Mouse (Mus musculus): ENCODE results near the gene Sh2b1. TPM values are rescaled to one million over a fixed set of nuclear protein-coding genes. Genes with fewer than 3 reads are reported as not detected.

Gene Sh2b1
- polyA plus RNA-seq, 1 experiment from 2014 or later, result 70.7 TPM

DNA sequence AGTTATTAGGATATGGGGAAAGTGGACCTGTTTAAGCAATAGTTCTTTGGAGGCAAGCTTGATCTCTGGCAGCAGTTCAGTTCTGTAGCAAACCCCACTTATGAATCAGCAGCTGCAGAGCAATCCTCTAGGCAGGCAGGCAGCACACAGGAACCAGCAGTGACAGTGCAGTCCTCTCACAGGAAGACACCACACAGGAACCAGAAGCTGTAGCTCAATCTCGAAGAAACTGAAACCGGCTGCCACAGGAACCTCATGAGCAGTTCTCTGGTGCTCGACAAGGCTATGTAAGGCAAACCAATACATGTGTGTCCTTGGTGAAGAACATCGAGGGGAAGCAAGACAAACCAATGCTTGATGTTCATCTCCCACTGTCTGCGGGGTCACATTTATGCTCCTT, 53.5 kb downstream of the Sh2b1 start:
- Histone ChIP-seq H3K27me3 (replicated peaks; ENCODE audit: control insufficient read depth, insufficient read depth, low read length) (no peaks in the 10 kb centered on the region), H3K9ac (ENCODE audit: low read depth, low read length) (no peak overlapping the region), H3K27ac (ENCODE audit: low read depth, low read length) (no peak overlapping the region), H3K4me2 (ENCODE audit: low read length) (no peak overlapping the region), H3K4me3 (ENCODE audit: low read length) (no peak overlapping the region), H3K36me3 (ENCODE audit: control insufficient read depth, insufficient read depth, low read length) (no peaks in the 10 kb centered on the region), H3K9me3 (ENCODE audit: control insufficient read depth, low read length) (no peaks in the 10 kb centered on the region), H3K4me1 (ENCODE audit: control insufficient read depth, insufficient read depth, low read depth, low read length) (no peaks in the 10 kb centered on the region)
- no peak for ATAC-seq
- WGBS, result 91% methylated on average over 5 of the region's 5 CpGs

GRCm38 (mm10) chr7:126418496-126418895, 56.7 kb downstream of the Sh2b1 start:
- Histone ChIP-seq H3K9me3 (ENCODE audit: control insufficient read depth, low read length) (no peaks in the 10 kb centered on the region), H3K4me2 (ENCODE audit: low read length) (no peak overlapping the region), H3K4me3 (ENCODE audit: low read length) (no peak overlapping the region), H3K4me1 (ENCODE audit: control insufficient read depth, insufficient read depth, low read depth, low read length) (no peaks in the 10 kb centered on the region), H3K9ac (ENCODE audit: low read depth, low read length) (no peak overlapping the region), H3K27me3 (replicated peaks; ENCODE audit: control insufficient read depth, insufficient read depth, low read length) (no peaks in the 10 kb centered on the region), H3K27ac (ENCODE audit: low read depth, low read length) (no peak overlapping the region), H3K36me3 (ENCODE audit: control insufficient read depth, insufficient read depth, low read length) (no peaks in the 10 kb centered on the region)
- ATAC-seq, result no peak
- 74% methylated on average over 3 of the region's 3 CpGs for WGBS

DNA sequence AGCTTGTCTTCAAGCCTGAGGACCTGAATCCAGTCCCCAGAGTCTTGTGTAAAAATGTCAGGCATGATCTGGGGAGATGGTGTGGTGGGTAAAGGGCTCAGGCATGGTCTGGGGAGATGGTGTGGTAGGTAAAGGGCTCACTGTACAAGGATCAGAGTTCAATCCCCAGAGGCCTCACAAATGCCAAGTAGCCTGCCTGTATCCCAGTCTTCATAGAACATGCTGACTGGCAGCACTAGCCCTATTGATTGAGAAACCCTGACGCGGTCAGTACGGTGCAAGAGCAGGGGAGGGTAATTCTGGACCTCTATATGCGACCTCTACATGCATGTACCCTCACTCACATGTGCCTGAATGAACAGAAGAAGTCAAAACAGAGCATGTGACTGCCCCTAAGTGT, 57.6 kb downstream of the Sh2b1 start:
- no peak overlapping the region for H3K4me2 ChIP-seq (ENCODE audit: low read length)
- no peak overlapping the region for H3K4me3 ChIP-seq (ENCODE audit: low read length)
- H3K9ac ChIP-seq (ENCODE audit: low read depth, low read length), result no peak overlapping the region
- H3K36me3 ChIP-seq (ENCODE audit: control insufficient read depth, insufficient read depth, low read length), result no peaks in the 10 kb centered on the region
- no peak for ATAC-seq
- 82% methylated on average over 4 of the region's 4 CpGs for WGBS
- H3K27me3 ChIP-seq (replicated peaks; ENCODE audit: control insufficient read depth, insufficient read depth, low read length), result no peaks in the 10 kb centered on the region
- no peak overlapping the region for H3K27ac ChIP-seq (ENCODE audit: low read depth, low read length)
- no peaks in the 10 kb centered on the region for H3K9me3 ChIP-seq (ENCODE audit: control insufficient read depth, low read length)
- no peaks in the 10 kb centered on the region for H3K4me1 ChIP-seq (ENCODE audit: control insufficient read depth, insufficient read depth, low read depth, low read length)

DNA sequence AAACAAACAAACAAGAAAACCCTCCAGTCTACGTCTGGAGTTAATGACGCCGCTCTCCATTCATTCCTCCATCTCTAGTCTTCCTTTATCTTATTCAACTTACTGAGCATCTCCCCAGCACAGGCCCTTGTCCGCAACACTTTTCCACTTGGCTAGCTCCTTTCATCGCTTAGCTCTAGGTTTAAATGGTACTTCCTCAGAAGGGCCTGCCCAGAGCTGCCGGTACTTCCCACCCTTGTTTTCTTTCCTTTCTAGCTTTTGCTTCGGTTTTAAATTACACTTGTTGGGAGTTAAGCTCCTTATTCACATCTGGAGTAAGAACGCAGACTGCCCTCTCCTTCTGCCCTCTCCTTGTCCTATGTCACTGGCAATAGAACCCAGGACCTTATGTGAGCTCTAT, 58.2 kb downstream of the Sh2b1 start:
- Histone ChIP-seq H3K27me3 (replicated peaks; ENCODE audit: control insufficient read depth, insufficient read depth, low read length) (no peaks in the 10 kb centered on the region), H3K36me3 (ENCODE audit: control insufficient read depth, insufficient read depth, low read length) (no peaks in the 10 kb centered on the region), H3K9ac (ENCODE audit: low read depth, low read length) (no peak overlapping the region), H3K4me1 (ENCODE audit: control insufficient read depth, insufficient read depth, low read depth, low read length) (no peaks in the 10 kb centered on the region), H3K27ac (ENCODE audit: low read depth, low read length) (no peak overlapping the region), H3K9me3 (ENCODE audit: control insufficient read depth, low read length) (no peaks in the 10 kb centered on the region), H3K4me2 (ENCODE audit: low read length) (no peak overlapping the region), H3K4me3 (ENCODE audit: low read length) (no peak overlapping the region)
- WGBS, result 17% methylated on average over 8 of the region's 8 CpGs
- ATAC-seq, result no peak

Other genes with a start within 250 kb of the Sh2b1 start
- 159 and 208 TPM in 2 replicates for gene Sbk1, start 202.8 kb downstream of the Sh2b1 start, polyA plus RNA-seq (2015; fragmentation: Nextera tagmentation; extraction: Ambion mirVana)
- 0.55 and 1.00 TPM in 2 replicates for gene Lat, start 105.9 kb downstream of the Sh2b1 start, polyA plus RNA-seq (2015; fragmentation: Nextera tagmentation; extraction: Ambion mirVana)
- 98.1 and 98.9 TPM in 2 replicates for gene Spns1, start 98.0 kb downstream of the Sh2b1 start, polyA plus RNA-seq (2015; fragmentation: Nextera tagmentation; extraction: Ambion mirVana)
- 2.1 and 2.3 TPM in 2 replicates for gene Nfatc2ip, start 78.7 kb downstream of the Sh2b1 start, polyA plus RNA-seq (2015; fragmentation: Nextera tagmentation; extraction: Ambion mirVana)
- gene Cd19, start 60.5 kb downstream of the Sh2b1 start, polyA plus RNA-seq (2015; fragmentation: Nextera tagmentation; extraction: Ambion mirVana), result not detected in 2 replicates
- gene Rabep2, start 46.7 kb downstream of the Sh2b1 start, polyA plus RNA-seq (2015; fragmentation: Nextera tagmentation; extraction: Ambion mirVana), result 23.1 and 26.0 TPM in 2 replicates
- gene Atp2a1, start 12.3 kb downstream of the Sh2b1 start, polyA plus RNA-seq (2015; fragmentation: Nextera tagmentation; extraction: Ambion mirVana), result 0.56 and 14.3 TPM in 2 replicates
- gene Tufm, start 11.9 kb upstream of the Sh2b1 start, polyA plus RNA-seq (2015; fragmentation: Nextera tagmentation; extraction: Ambion mirVana), result 136 and 137 TPM in 2 replicates
- gene Atxn2l, start 28.0 kb upstream of the Sh2b1 start, polyA plus RNA-seq (2015; fragmentation: Nextera tagmentation; extraction: Ambion mirVana), result 48.1 and 59.7 TPM in 2 replicates
- gene Eif3c, start 91.0 kb upstream of the Sh2b1 start, polyA plus RNA-seq (2015; fragmentation: Nextera tagmentation; extraction: Ambion mirVana), result 172 and 174 TPM in 2 replicates
- gene Apobr, start 109.5 kb upstream of the Sh2b1 start, polyA plus RNA-seq (2015; fragmentation: Nextera tagmentation; extraction: Ambion mirVana), result 0.36 and 0.88 TPM in 2 replicates
- gene Cln3, start 110.4 kb upstream of the Sh2b1 start, polyA plus RNA-seq (2015; fragmentation: Nextera tagmentation; extraction: Ambion mirVana), result 37.1 and 38.9 TPM in 2 replicates
- not detected in 2 replicates for gene Il27, start 119.5 kb upstream of the Sh2b1 start, polyA plus RNA-seq (2015; fragmentation: Nextera tagmentation; extraction: Ambion mirVana)
- 14.8 and 15.6 TPM in 2 replicates for gene Nupr1, start 155.4 kb upstream of the Sh2b1 start, polyA plus RNA-seq (2015; fragmentation: Nextera tagmentation; extraction: Ambion mirVana)
- gene Sgf29, start 173.9 kb upstream of the Sh2b1 start, polyA plus RNA-seq (2015; fragmentation: Nextera tagmentation; extraction: Ambion mirVana), result 54.9 and 56.5 TPM in 2 replicates
- gene Sult1a1, start 201.0 kb upstream of the Sh2b1 start, polyA plus RNA-seq (2015; fragmentation: Nextera tagmentation; extraction: Ambion mirVana), result 11.9 and 12.0 TPM in 2 replicates
- 130 and 133 TPM in 2 replicates for gene Bola2, start 220.0 kb upstream of the Sh2b1 start, polyA plus RNA-seq (2015; fragmentation: Nextera tagmentation; extraction: Ambion mirVana)
- 13.4 and 15.0 TPM in 2 replicates for gene Slx1b, start 220.4 kb upstream of the Sh2b1 start, polyA plus RNA-seq (2015; fragmentation: Nextera tagmentation; extraction: Ambion mirVana)
- gene Coro1a, start 232.4 kb upstream of the Sh2b1 start, polyA plus RNA-seq (2015; fragmentation: Nextera tagmentation; extraction: Ambion mirVana), result 119 and 125 TPM in 2 replicates